Mouse (Mus musculus): ENCODE measurements around the gene Gm15155. TPM values are rescaled to one million over a fixed set of nuclear protein-coding genes. Genes with fewer than 3 reads are reported as not detected.

Gm15155 gene
- polyA plus RNA-seq, 1 experiment from 2014 or later = not detected

- no peaks in the 10 kb centered on the region for H3K4me1 ChIP-seq (ENCODE audit: control insufficient read depth, insufficient read depth, low read length)
- H3K27me3 ChIP-seq (ENCODE audit: control insufficient read depth, insufficient read depth, low read length) = peaks cover 22% of the 10 kb centered on the region
- DNase-seq (ENCODE audit: low spot score) (peak; percentile 3), ATAC-seq (replicated peaks; ENCODE audit: insufficient number of reproducible peaks, low FRiP score, low TSS enrichment, low read depth) (no peak)
- no peaks in the 10 kb centered on the region for H3K9me3 ChIP-seq (replicated peaks; ENCODE audit: control insufficient read depth, low read length)
- H3K9ac ChIP-seq (replicated peaks; ENCODE audit: low read length) = no peak overlapping the region
- peak overlapping the region; percentile 90 for H3K4me2 ChIP-seq (ENCODE audit: low read depth, low read length)
- peak overlapping the region; percentile 44 for H3K4me3 ChIP-seq (ENCODE audit: low read depth, low read length)
- no peaks in the 10 kb centered on the region for H3K36me3 ChIP-seq (replicated peaks; ENCODE audit: control insufficient read depth, insufficient read depth, low read depth, low read length)
- WGBS = 14% methylated on average over 24 of the region's 24 CpGs
- no peak overlapping the region for H3K27ac ChIP-seq (replicated peaks; ENCODE audit: low read depth, low read length)
Measured at GRCm38 (mm10) chrX:155622527-155622926, 2.0 kb upstream of the Gm15155 start.

- Histone ChIP-seq H3K27me3 (ENCODE audit: control insufficient read depth, insufficient read depth, low read length) (peaks cover 22% of the 10 kb centered on the region), H3K4me2 (ENCODE audit: low read depth, low read length) (peak overlapping the region; percentile 90), H3K27ac (replicated peaks; ENCODE audit: low read depth, low read length) (no peak overlapping the region), H3K9me3 (replicated peaks; ENCODE audit: control insufficient read depth, low read length) (no peaks in the 10 kb centered on the region), H3K4me3 (ENCODE audit: low read depth, low read length) (peak overlapping the region; percentile 44), H3K9ac (replicated peaks; ENCODE audit: low read length) (0 out of 2 replicates have a peak overlapping the region, but pooled peaks have one; percentile 22), H3K36me3 (replicated peaks; ENCODE audit: control insufficient read depth, insufficient read depth, low read depth, low read length) (no peaks in the 10 kb centered on the region), H3K4me1 (ENCODE audit: control insufficient read depth, insufficient read depth, low read length) (no peaks in the 10 kb centered on the region)
- WGBS = 21% methylated on average over 27 of the region's 69 CpGs
- peak; percentile 73 for ATAC-seq (replicated peaks; ENCODE audit: insufficient number of reproducible peaks, low FRiP score, low TSS enrichment, low read depth)
- peak; percentile 6 for DNase-seq (ENCODE audit: low spot score)
Measured at GRCm38 (mm10) chrX:155622961-155623599, 1.5 kb upstream of the Gm15155 start.

- Histone ChIP-seq H3K4me3 (ENCODE audit: low read depth, low read length) (peak within 1 kb of the TSS; percentile 44), H3K9me3 (replicated peaks; ENCODE audit: control insufficient read depth, low read length) (no peaks in the 10 kb centered on the region), H3K4me2 (ENCODE audit: low read depth, low read length) (peak within 1 kb of the TSS; percentile 90), H3K27me3 (ENCODE audit: control insufficient read depth, insufficient read depth, low read length) (peaks cover 22% of the 10 kb centered on the region), H3K9ac (replicated peaks; ENCODE audit: low read length) (0 out of 2 replicates have a peak within 1 kb of the TSS, but pooled peaks have one; percentile 22), H3K27ac (replicated peaks; ENCODE audit: low read depth, low read length) (no peak within 1 kb of the TSS), H3K36me3 (replicated peaks; ENCODE audit: control insufficient read depth, insufficient read depth, low read depth, low read length) (no peaks in the 10 kb centered on the region), H3K4me1 (ENCODE audit: control insufficient read depth, insufficient read depth, low read length) (no peaks in the 10 kb centered on the region)
- ATAC-seq (replicated peaks; ENCODE audit: insufficient number of reproducible peaks, low FRiP score, low TSS enrichment, low read depth) = peak; percentile 72
- 31% methylated on average over 23 of the region's 34 CpGs for WGBS
- DNase-seq (ENCODE audit: low spot score) = peak; percentile 19
Measured at GRCm38 (mm10) chrX:155623701-155624281, 750 bp upstream of the Gm15155 start, which contains the start of gene Ptchd1. Ptchd1 (minus strand) TSS chrX:155623814.

- H3K4me3 ChIP-seq (ENCODE audit: low read depth, low read length) = peak overlapping the region; percentile 27
- H3K36me3 ChIP-seq (replicated peaks; ENCODE audit: control insufficient read depth, insufficient read depth, low read depth, low read length) = no peaks in the 10 kb centered on the region
- no peak for ATAC-seq (replicated peaks; ENCODE audit: insufficient number of reproducible peaks, low FRiP score, low TSS enrichment, low read depth)
- H3K27me3 ChIP-seq (ENCODE audit: control insufficient read depth, insufficient read depth, low read length) = peaks cover 22% of the 10 kb centered on the region
- H3K4me1 ChIP-seq (ENCODE audit: control insufficient read depth, insufficient read depth, low read length) = no peaks in the 10 kb centered on the region
- H3K9me3 ChIP-seq (replicated peaks; ENCODE audit: control insufficient read depth, low read length) = no peaks in the 10 kb centered on the region
- H3K9ac ChIP-seq (replicated peaks; ENCODE audit: low read length) = no peak overlapping the region
- H3K4me2 ChIP-seq (ENCODE audit: low read depth, low read length) = peak overlapping the region; percentile 90
- no peak overlapping the region for H3K27ac ChIP-seq (replicated peaks; ENCODE audit: low read depth, low read length)
- WGBS = 17% methylated on average over 15 of the region's 15 CpGs
- no peak for DNase-seq (ENCODE audit: low spot score)
Measured at GRCm38 (mm10) chrX:155624895-155625294, 354 bp downstream of the Gm15155 start.

GRCm38 (mm10) chrX:155625671-155626196 lies 1.2 kb downstream of the Gm15155 start:
- H3K9me3 ChIP-seq (replicated peaks; ENCODE audit: control insufficient read depth, low read length) = no peaks in the 10 kb centered on the region
- H3K4me3 ChIP-seq (ENCODE audit: low read depth, low read length) = no peak overlapping the region
- ATAC-seq (replicated peaks; ENCODE audit: insufficient number of reproducible peaks, low FRiP score, low TSS enrichment, low read depth) (no peak), DNase-seq (ENCODE audit: low spot score) (peak; percentile 43)
- H3K9ac ChIP-seq (replicated peaks; ENCODE audit: low read length) = no peak overlapping the region
- H3K4me2 ChIP-seq (ENCODE audit: low read depth, low read length) = no peak overlapping the region
- no peaks in the 10 kb centered on the region for H3K36me3 ChIP-seq (replicated peaks; ENCODE audit: control insufficient read depth, insufficient read depth, low read depth, low read length)
- 12% methylated on average over 13 of the region's 13 CpGs for WGBS
- peaks cover 22% of the 10 kb centered on the region for H3K27me3 ChIP-seq (ENCODE audit: control insufficient read depth, insufficient read depth, low read length)
- H3K4me1 ChIP-seq (ENCODE audit: control insufficient read depth, insufficient read depth, low read length) = no peaks in the 10 kb centered on the region
- no peak overlapping the region for H3K27ac ChIP-seq (replicated peaks; ENCODE audit: low read depth, low read length)

GRCm38 (mm10) chrX:155643975-155644374 lies 19.4 kb downstream of the Gm15155 start:
- H3K36me3 ChIP-seq (replicated peaks; ENCODE audit: control insufficient read depth, insufficient read depth, low read depth, low read length) = no peaks in the 10 kb centered on the region
- no peak for ATAC-seq (replicated peaks; ENCODE audit: insufficient number of reproducible peaks, low FRiP score, low TSS enrichment, low read depth)
- no peaks in the 10 kb centered on the region for H3K27me3 ChIP-seq (ENCODE audit: control insufficient read depth, insufficient read depth, low read length)
- WGBS = 8% methylated on average over 1 of the region's 1 CpGs
- peak; percentile 21 for DNase-seq (ENCODE audit: low spot score)
- no peak overlapping the region for H3K27ac ChIP-seq (replicated peaks; ENCODE audit: low read depth, low read length)
- H3K4me2 ChIP-seq (ENCODE audit: low read depth, low read length) = no peak overlapping the region
- no peaks in the 10 kb centered on the region for H3K9me3 ChIP-seq (replicated peaks; ENCODE audit: control insufficient read depth, low read length)
- H3K9ac ChIP-seq (replicated peaks; ENCODE audit: low read length) = no peak overlapping the region
- H3K4me3 ChIP-seq (ENCODE audit: low read depth, low read length) = no peak overlapping the region
- no peaks in the 10 kb centered on the region for H3K4me1 ChIP-seq (ENCODE audit: control insufficient read depth, insufficient read depth, low read length)

GRCm38 (mm10) chrX:155645975-155646374 lies 21.4 kb downstream of the Gm15155 start:
- ATAC-seq (replicated peaks; ENCODE audit: insufficient number of reproducible peaks, low FRiP score, low TSS enrichment, low read depth) (no peak), DNase-seq (ENCODE audit: low spot score) (no peak)
- Histone ChIP-seq H3K36me3 (replicated peaks; ENCODE audit: control insufficient read depth, insufficient read depth, low read depth, low read length) (no peaks in the 10 kb centered on the region), H3K9me3 (replicated peaks; ENCODE audit: control insufficient read depth, low read length) (no peaks in the 10 kb centered on the region), H3K4me1 (ENCODE audit: control insufficient read depth, insufficient read depth, low read length) (no peaks in the 10 kb centered on the region), H3K4me3 (ENCODE audit: low read depth, low read length) (no peak overlapping the region), H3K27ac (replicated peaks; ENCODE audit: low read depth, low read length) (no peak overlapping the region), H3K9ac (replicated peaks; ENCODE audit: low read length) (no peak overlapping the region), H3K4me2 (ENCODE audit: low read depth, low read length) (no peak overlapping the region), H3K27me3 (ENCODE audit: control insufficient read depth, insufficient read depth, low read length) (no peaks in the 10 kb centered on the region)
- 87% methylated on average over 3 of the region's 3 CpGs for WGBS

GRCm38 (mm10) chrX:155657971-155658370 lies 33.4 kb downstream of the Gm15155 start:
- Histone ChIP-seq H3K4me3 (ENCODE audit: low read depth, low read length) (no peak overlapping the region), H3K4me2 (ENCODE audit: low read depth, low read length) (no peak overlapping the region), H3K9ac (replicated peaks; ENCODE audit: low read length) (no peak overlapping the region), H3K27me3 (ENCODE audit: control insufficient read depth, insufficient read depth, low read length) (no peaks in the 10 kb centered on the region), H3K9me3 (replicated peaks; ENCODE audit: control insufficient read depth, low read length) (no peaks in the 10 kb centered on the region), H3K36me3 (replicated peaks; ENCODE audit: control insufficient read depth, insufficient read depth, low read depth, low read length) (no peaks in the 10 kb centered on the region), H3K27ac (replicated peaks; ENCODE audit: low read depth, low read length) (no peak overlapping the region), H3K4me1 (ENCODE audit: control insufficient read depth, insufficient read depth, low read length) (no peaks in the 10 kb centered on the region)
- 77% methylated on average over 1 of the region's 1 CpGs for WGBS
- no peak for ATAC-seq (replicated peaks; ENCODE audit: insufficient number of reproducible peaks, low FRiP score, low TSS enrichment, low read depth)
- DNase-seq (ENCODE audit: low spot score) = no peak
